Mouse (Mus musculus): ENCODE measurements around the gene Dcn.

Dcn gene

DNA sequence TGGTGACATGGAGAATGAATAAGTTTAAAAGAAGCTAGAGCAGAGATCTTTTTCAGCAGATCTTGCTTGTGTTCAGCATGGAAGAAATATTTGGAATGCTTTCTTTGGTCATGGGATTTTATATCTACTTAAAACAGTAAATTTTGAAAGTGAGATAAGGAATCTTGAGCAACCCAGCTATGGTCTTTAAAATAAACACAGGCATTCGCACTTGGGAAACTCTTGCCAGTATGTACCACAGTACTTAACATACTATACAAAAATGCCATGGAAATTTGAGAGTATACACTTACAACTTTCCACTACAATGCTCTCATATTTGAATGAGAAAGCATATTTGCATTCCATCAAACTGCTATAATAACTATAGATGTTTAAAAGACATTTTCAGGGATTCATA, 68.3 kb downstream of the Dcn start:
- no peak for DNase-seq (ENCODE audit: extremely low spot score)

GRCm38 (mm10) chr10:97564957-97565856, 85.8 kb downstream of the Dcn start, which contains the start of gene Lum:
Gene Lum (plus strand): TSS chr10:97565128.
- peak; percentile 47 for DNase-seq (ENCODE audit: extremely low spot score)

DNA sequence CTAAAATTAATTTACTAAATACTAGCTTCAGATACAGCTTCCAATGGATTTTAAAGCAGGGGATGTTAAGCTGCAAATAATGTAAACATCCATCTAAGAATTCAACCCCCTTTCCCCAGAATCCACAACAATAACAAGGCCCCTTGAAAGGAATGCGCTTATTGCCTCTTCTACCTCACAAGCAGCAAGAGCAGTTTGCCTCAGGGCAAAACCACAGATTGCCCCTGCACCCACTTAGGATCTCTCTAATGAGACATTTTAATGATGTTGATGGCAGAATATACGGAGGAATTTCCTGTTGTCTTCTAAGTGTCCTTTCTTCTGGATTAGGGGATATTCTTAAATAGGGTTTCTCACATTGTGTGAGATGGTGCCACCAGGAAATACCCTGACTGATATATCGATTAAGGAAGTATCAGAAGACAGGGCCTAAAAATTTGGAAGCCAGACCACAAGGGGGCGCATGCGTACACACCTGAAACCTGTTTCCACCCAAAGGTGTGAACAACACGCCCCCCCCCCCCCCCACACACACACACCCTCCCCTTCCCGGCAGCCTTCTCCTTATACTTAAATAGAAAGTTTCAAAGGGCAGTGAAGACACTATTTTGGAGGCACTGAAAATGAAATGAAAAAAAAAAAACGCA, 88.2 kb downstream of the Dcn start:
- peak; percentile 26 for DNase-seq (ENCODE audit: extremely low spot score)
